Mouse (Mus musculus): ENCODE data around the gene Ppef1.

GRCm38 (mm10) chrX:160598055-160598454 is 137.5 kb downstream of the Ppef1 start:
- no peak for TF ChIP-seq CTCF (IDR thresholded peaks at IDR 0.05; ENCODE audit: low read depth, low read length)
- no peak for TF ChIP-seq TAL1 (conservative IDR thresholded peaks at IDR 0.05; ENCODE audit: low read depth, low read length)
- no peak for TF ChIP-seq GATA1 (IDR thresholded peaks at IDR 0.05; ENCODE audit: borderline replicate concordance, low read length)
- no peak for TF ChIP-seq POLR2AphosphoS5 (IDR thresholded peaks at IDR 0.05; ENCODE audit: insufficient replicate concordance, low read depth, low read length)
